Mouse (Mus musculus): ENCODE measurements around the gene Acot13. TPM values are rescaled to one million over a fixed set of nuclear protein-coding genes. Genes with fewer than 3 reads are reported as not detected.
"Not testable (repeated sequence)": the region's sequence is repeated elsewhere in the genome, so short reads cannot be mapped to it uniquely, and the experiment has no call there.

Acot13 gene
- polyA plus RNA-seq, 1 experiment from 2014 or later: 40.3 TPM

DNA sequence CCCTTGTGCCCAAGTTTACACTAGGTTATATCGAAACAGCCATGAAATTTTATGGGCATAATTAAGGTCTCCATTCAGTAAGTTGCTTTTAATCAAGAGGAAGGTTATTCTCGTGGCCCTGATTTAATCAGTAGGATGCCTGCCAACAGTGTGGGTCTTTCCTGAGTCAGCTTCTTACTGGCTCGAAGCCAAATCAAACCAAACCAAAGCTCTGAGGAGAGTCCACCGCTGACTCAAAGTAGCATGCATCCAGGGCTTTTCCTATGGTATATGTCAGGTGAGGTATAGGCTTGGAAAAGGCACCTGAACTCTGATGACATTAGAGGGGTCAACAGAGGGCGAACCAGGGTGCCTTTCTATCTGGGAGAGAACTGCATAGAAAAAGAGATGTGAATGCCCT, 49.4 kb downstream of the Acot13 start:
- H3K4me1 ChIP-seq (ENCODE audit: control insufficient read depth, insufficient read depth, low read length): no peaks in the 10 kb centered on the region
- WGBS: 68% methylated on average over 5 of the region's 5 CpGs
- DNase-seq (peak; percentile 44), ATAC-seq (ENCODE audit: low FRiP score, low TSS enrichment) (no peak)
- no peaks in the 10 kb centered on the region for H3K27me3 ChIP-seq (ENCODE audit: control insufficient read depth, insufficient read depth, low read length)
- H3K4me3 ChIP-seq (replicated peaks; ENCODE audit: low read depth, low read length): no peak overlapping the region
- H3K27ac ChIP-seq (replicated peaks; ENCODE audit: low read depth, low read length): no peak overlapping the region
- no peak overlapping the region for H3K4me2 ChIP-seq (ENCODE audit: low read length)
- H3K36me3 ChIP-seq (ENCODE audit: control insufficient read depth, insufficient read depth, low read length): no peaks in the 10 kb centered on the region
- no peak overlapping the region for H3K9ac ChIP-seq (replicated peaks; ENCODE audit: low read length)
- H3K9me3 ChIP-seq (ENCODE audit: control insufficient read depth, low read length): no peaks in the 10 kb centered on the region

DNA sequence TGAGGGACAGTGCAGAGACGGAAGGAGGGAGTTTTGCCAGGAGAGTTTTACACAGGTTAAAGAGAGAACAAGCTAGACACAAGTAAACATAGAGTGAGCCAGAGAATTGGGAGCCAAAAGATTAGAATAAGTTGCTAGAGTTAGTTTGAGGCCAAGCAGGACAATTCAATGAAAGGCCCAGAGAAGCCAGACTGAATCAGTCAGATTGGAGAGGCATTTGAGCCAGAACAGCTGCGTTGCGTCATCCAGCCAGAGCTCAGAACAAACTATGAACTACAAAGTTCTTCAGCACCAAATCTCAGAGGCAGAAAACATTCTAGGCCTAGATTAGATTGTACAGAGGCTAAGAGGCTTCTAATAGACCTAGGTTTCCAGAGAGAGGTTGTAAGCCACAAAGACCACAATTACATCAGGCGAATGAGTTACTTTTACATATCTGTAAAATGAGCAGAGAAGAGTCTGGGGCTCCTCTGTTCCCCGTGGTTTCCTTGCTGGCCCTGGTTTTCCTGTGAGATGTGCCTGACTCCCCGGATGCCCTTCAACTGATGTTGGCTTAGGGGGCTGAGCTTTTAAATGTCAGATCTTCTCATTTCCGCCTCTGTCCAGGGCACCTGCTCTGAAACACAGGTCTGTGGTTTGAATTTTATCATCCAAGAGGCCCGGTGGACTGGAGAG, 52.5 kb downstream of the Acot13 start:
- no peak overlapping the region for H3K27ac ChIP-seq (replicated peaks; ENCODE audit: low read depth, low read length)
- H3K27me3 ChIP-seq (ENCODE audit: control insufficient read depth, insufficient read depth, low read length): no peaks in the 10 kb centered on the region
- WGBS: 87% methylated on average over 8 of the region's 8 CpGs
- H3K9me3 ChIP-seq (ENCODE audit: control insufficient read depth, low read length): no peaks in the 10 kb centered on the region
- DNase-seq (no peak), ATAC-seq (ENCODE audit: low FRiP score, low TSS enrichment) (no peak)
- H3K9ac ChIP-seq (replicated peaks; ENCODE audit: low read length): no peak overlapping the region
- H3K4me2 ChIP-seq (ENCODE audit: low read length): no peak overlapping the region
- H3K36me3 ChIP-seq (ENCODE audit: control insufficient read depth, insufficient read depth, low read length): no peaks in the 10 kb centered on the region
- no peak overlapping the region for H3K4me3 ChIP-seq (replicated peaks; ENCODE audit: low read depth, low read length)
- no peaks in the 10 kb centered on the region for H3K4me1 ChIP-seq (ENCODE audit: control insufficient read depth, insufficient read depth, low read length)

GRCm38 (mm10) chr13:24778026-24778425, 53.3 kb downstream of the Acot13 start:
- Histone ChIP-seq H3K27me3 (ENCODE audit: control insufficient read depth, insufficient read depth, low read length) (no peaks in the 10 kb centered on the region), H3K4me3 (replicated peaks; ENCODE audit: low read depth, low read length) (no peak overlapping the region), H3K36me3 (ENCODE audit: control insufficient read depth, insufficient read depth, low read length) (no peaks in the 10 kb centered on the region), H3K9me3 (ENCODE audit: control insufficient read depth, low read length) (no peaks in the 10 kb centered on the region), H3K9ac (replicated peaks; ENCODE audit: low read length) (no peak overlapping the region), H3K4me2 (ENCODE audit: low read length) (no peak overlapping the region), H3K4me1 (ENCODE audit: control insufficient read depth, insufficient read depth, low read length) (no peaks in the 10 kb centered on the region), H3K27ac (replicated peaks; ENCODE audit: low read depth, low read length) (no peak overlapping the region)
- DNase-seq (no peak), ATAC-seq (ENCODE audit: low FRiP score, low TSS enrichment) (no peak)
- WGBS: 83% methylated on average over 2 of the region's 2 CpGs

DNA sequence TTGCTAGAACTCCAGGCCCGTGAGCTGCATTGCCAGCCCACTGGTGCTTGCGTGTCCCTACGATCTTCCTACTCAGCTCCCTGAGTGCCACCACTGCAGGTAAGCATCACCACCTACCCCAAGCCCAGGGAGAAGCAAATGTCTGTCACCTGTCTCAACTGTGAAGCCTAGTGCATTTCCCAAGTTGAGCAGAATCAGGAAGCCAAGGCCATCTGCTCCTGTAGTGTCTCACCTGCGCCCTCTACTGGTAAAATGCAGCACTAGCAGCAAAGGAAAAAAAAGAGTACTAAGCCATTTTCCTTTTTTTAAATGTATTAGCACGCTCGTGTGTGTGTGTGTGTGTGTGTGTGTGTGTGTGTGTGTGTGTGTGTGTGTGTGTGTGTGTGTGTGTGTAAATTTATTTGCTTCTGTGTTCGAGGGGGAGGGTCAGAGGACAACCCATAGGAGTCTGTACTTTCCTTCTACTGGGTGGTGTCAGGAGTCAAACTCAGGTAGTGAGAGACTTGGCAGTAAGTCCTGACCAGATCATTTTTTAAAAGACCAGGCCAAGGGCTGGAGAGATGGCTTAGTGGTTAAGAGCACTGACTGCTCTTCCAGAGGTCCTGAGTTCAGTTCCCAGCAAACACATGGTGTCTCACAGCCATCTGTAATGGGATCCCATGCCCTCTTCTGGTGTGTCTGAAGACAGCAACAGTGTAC, 55.0 kb downstream of the Acot13 start:
- ATAC-seq (ENCODE audit: low FRiP score, low TSS enrichment): no peak
- Histone ChIP-seq H3K27me3 (ENCODE audit: control insufficient read depth, insufficient read depth, low read length) (no peaks in the 10 kb centered on the region), H3K9me3 (ENCODE audit: control insufficient read depth, low read length) (no peaks in the 10 kb centered on the region), H3K4me2 (ENCODE audit: low read length) (no peak overlapping the region), H3K36me3 (ENCODE audit: control insufficient read depth, insufficient read depth, low read length) (no peaks in the 10 kb centered on the region), H3K9ac (replicated peaks; ENCODE audit: low read length) (no peak overlapping the region), H3K27ac (replicated peaks; ENCODE audit: low read depth, low read length) (no peak overlapping the region), H3K4me3 (replicated peaks; ENCODE audit: low read depth, low read length) (no peak overlapping the region), H3K4me1 (ENCODE audit: control insufficient read depth, insufficient read depth, low read length) (no peaks in the 10 kb centered on the region)
- peak; percentile 83 for DNase-seq
- 43% methylated on average over 7 of the region's 7 CpGs for WGBS

DNA sequence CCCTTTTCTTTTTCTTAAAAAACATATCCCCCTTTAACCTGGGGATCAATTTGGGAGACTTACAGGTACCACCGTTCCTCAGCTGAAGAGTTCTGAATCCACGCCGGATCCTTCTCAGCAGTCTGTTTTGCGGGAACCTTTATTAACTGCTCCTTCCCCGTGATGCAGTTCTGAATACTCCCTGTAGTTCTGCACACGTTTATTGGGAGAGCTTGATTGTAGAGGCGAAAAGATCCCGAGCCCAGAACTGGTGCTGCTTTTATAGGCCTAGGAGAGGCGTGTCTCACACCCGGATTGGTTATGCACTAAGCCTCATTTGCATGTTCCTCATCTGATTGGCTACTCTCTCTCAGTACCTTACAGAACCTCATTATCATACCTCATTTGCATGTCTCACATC, 59.9 kb downstream of the Acot13 start:
- not testable (repeated sequence) for H3K9ac ChIP-seq (replicated peaks; ENCODE audit: low read length); H3K4me1 ChIP-seq (ENCODE audit: control insufficient read depth, insufficient read depth, low read length); H3K27ac ChIP-seq (replicated peaks; ENCODE audit: low read depth, low read length); H3K4me3 ChIP-seq (replicated peaks; ENCODE audit: low read depth, low read length); H3K36me3 ChIP-seq (ENCODE audit: control insufficient read depth, insufficient read depth, low read length); ATAC-seq (ENCODE audit: low FRiP score, low TSS enrichment); H3K27me3 ChIP-seq (ENCODE audit: control insufficient read depth, insufficient read depth, low read length); H3K9me3 ChIP-seq (ENCODE audit: control insufficient read depth, low read length); H3K4me2 ChIP-seq (ENCODE audit: low read length); DNase-seq
- 94% methylated on average over 10 of the region's 10 CpGs for WGBS

Other genes with a start within 250 kb of the Acot13 start
- 31.2 and 33.4 TPM in 2 replicates for gene Ripor2, start 249.4 kb downstream of the Acot13 start, polyA plus RNA-seq (2014; fragmentation: Nextera tagmentation; extraction: Ambion mirVana)
- not detected in 2 replicates for gene Armh2, start 90.3 kb downstream of the Acot13 start, polyA plus RNA-seq (2014; fragmentation: Nextera tagmentation; extraction: Ambion mirVana)
- gene Gmnn, start 69.6 kb downstream of the Acot13 start, polyA plus RNA-seq (2014; fragmentation: Nextera tagmentation; extraction: Ambion mirVana): 16.0 and 24.1 TPM in 2 replicates
- 51.8 and 76.3 TPM in 2 replicates for gene BC005537, start 29.9 kb downstream of the Acot13 start, polyA plus RNA-seq (2014; fragmentation: Nextera tagmentation; extraction: Ambion mirVana)
- 36.4 and 40.4 TPM in 2 replicates for gene Tdp2, start 139 bp upstream of the Acot13 start, polyA plus RNA-seq (2014; fragmentation: Nextera tagmentation; extraction: Ambion mirVana)
- gene D130043K22Rik, start 13.6 kb upstream of the Acot13 start, polyA plus RNA-seq (2014; fragmentation: Nextera tagmentation; extraction: Ambion mirVana): 3.5 and 4.2 TPM in 2 replicates
- gene Aldh5a1, start 106.1 kb upstream of the Acot13 start, polyA plus RNA-seq (2014; fragmentation: Nextera tagmentation; extraction: Ambion mirVana): 12.1 and 16.5 TPM in 2 replicates
- gene Gpld1, start 111.6 kb upstream of the Acot13 start, polyA plus RNA-seq (2014; fragmentation: Nextera tagmentation; extraction: Ambion mirVana): 1.3 and 1.5 TPM in 2 replicates
- 19.3 and 25.2 TPM in 2 replicates for gene Mrs2, start 188.8 kb upstream of the Acot13 start, polyA plus RNA-seq (2014; fragmentation: Nextera tagmentation; extraction: Ambion mirVana)
- gene Dcdc2a, start 224.5 kb upstream of the Acot13 start, polyA plus RNA-seq (2014; fragmentation: Nextera tagmentation; extraction: Ambion mirVana): 4.3 and 5.1 TPM in 2 replicates

All from midbrain, embryonic 14.5 days (tissue).